Mouse (Mus musculus) testis, adult 2 months (tissue): ENCODE data around the gene Calu. TPM values are rescaled to one million over a fixed set of nuclear protein-coding genes. Genes with fewer than 3 reads are reported as not detected.

ENCODE experiments used
- H3K27ac ChIP-seq: fragments of 200-500 bp; 2 replicates; pipeline ENCODE4 v1.5.1; 2012; ENCODE audit warnings: low read depth, low read length; ENCODE audit not compliant: control insufficient read depth, insufficient read depth
- H3K27me3 ChIP-seq: fragments of 200-500 bp; 2 replicates; pipeline ENCODE4 v1.6.1; 2012; ENCODE audit warnings: mild to moderate bottlenecking, low read length, moderate library complexity; ENCODE audit not compliant: control insufficient read depth, insufficient read depth
- H3K36me3 ChIP-seq: fragments of 200-500 bp; 2 replicates; pipeline ENCODE4 v1.6.1; 2012; ENCODE audit warnings: mild to moderate bottlenecking, low read length; ENCODE audit not compliant: control insufficient read depth, insufficient read depth
- H3K4me1 ChIP-seq: fragments of 200-500 bp; 2 replicates; pipeline ENCODE4 v1.6.1; 2012; ENCODE audit warnings: low read length; ENCODE audit not compliant: control insufficient read depth, insufficient read depth
- H3K4me3 ChIP-seq: fragments of 200-500 bp; 2 replicates; pipeline ENCODE4 v1.5.1; 2012; ENCODE audit warnings: low read depth, mild to moderate bottlenecking, low read length, moderate library complexity, mixed read lengths; ENCODE audit not compliant: control insufficient read depth
- CTCF ChIP-seq: fragments of 200-500 bp; IDR thresholded peaks from 2 replicates; pipeline ENCODE4 v1.5.1; 2012; ENCODE audit warnings: low read depth, mild to moderate bottlenecking, inconsistent platforms, low read length, moderate library complexity; ENCODE audit not compliant: control insufficient read depth, insufficient read depth, insufficient replicate concordance
- POLR2A ChIP-seq: fragments of 200-500 bp; IDR thresholded peaks from 2 replicates; pipeline ENCODE4 v1.6.1; 2012; ENCODE audit warnings: low read depth, mild to moderate bottlenecking, inconsistent platforms, low read length, moderate library complexity; ENCODE audit not compliant: control insufficient read depth
- polyA plus RNA-seq: library from polyadenylated mRNA; depleted of rRNA; stranded (reverse); fragments of >200 nt; gene quantifications from 2 replicates; pipeline ENCODE4 v1.2.3, GENCODE M21; 2012; rRNA removed

The Calu gene
- polyA plus RNA-seq, 1 experiment = 13.5 TPM

DNA sequence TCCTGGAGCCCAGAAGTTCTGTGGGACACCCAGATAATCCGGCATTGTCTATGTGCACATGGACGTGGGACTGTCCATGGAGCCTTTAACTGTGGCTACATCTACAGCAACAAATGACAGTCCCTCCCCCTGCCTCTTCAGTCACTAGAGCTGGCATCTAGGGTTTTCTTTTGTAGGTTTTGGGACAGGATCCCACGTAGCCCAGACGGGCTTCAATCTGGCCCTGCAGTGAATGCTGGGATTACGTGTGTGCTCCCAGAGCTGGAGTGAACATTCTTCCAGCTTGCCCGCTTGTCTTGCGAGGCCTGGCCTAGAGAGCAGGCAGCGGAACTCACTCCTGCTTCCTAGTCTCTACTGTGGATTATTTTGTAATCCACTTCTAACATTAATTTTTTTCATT lies 77.2 kb downstream of the Calu start:
- H3K27me3 ChIP-seq = no peaks in the 10 kb centered on the region
- no peaks in the 10 kb centered on the region for H3K4me1 ChIP-seq
- H3K4me3 ChIP-seq = no peak overlapping the region
- H3K36me3 ChIP-seq = no peaks in the 10 kb centered on the region
- TF ChIP-seq POLR2A (no peak), CTCF (no peak)
- H3K27ac ChIP-seq = no peak overlapping the region

DNA sequence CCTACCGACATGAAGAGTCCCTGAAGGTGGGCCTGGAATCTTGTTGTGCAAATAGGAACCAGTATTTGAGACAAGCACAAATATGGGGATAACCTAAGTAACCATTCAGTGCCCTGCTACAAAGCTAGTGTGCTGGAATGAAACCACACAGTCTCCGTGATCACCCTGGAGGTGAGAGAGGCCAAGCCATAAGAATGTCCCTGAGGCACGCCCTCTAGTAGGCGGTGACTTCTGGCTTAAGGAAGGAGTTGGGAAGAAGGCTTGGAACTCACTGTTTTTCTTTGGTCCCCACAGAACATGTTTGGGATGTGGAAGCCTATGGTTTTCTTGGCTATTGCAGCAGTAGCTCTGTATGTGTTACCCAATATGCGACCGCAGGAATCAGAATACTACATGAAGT lies 78.5 kb downstream of the Calu start:
- Histone ChIP-seq H3K27me3 (no peaks in the 10 kb centered on the region), H3K4me1 (no peaks in the 10 kb centered on the region), H3K27ac (no peak overlapping the region), H3K36me3 (no peaks in the 10 kb centered on the region), H3K4me3 (no peak overlapping the region)
- TF ChIP-seq CTCF = no peak
- no peak for TF ChIP-seq POLR2A

Other genes starting within 250 kb of the Calu start
- gene Rbm28, start 183.1 kb upstream of the Calu start, polyA plus RNA-seq = 27.1 and 27.5 TPM in 2 replicates
- 0.48 and 0.57 TPM in 2 replicates for gene Prrt4, start 168.5 kb upstream of the Calu start, polyA plus RNA-seq
- 6.1 and 7.7 TPM in 2 replicates for gene Impdh1, start 131.7 kb upstream of the Calu start, polyA plus RNA-seq
- 54.0 and 56.2 TPM in 2 replicates for gene Hilpda, start 75.6 kb upstream of the Calu start, polyA plus RNA-seq
- gene Fam71f2, start 68.5 kb upstream of the Calu start, polyA plus RNA-seq = 1,251 and 1,390 TPM in 2 replicates
- 369 and 372 TPM in 2 replicates for gene Fam71f1, start 28.9 kb upstream of the Calu start, polyA plus RNA-seq
- gene Opn1sw, start 40.4 kb downstream of the Calu start, polyA plus RNA-seq = not detected in 2 replicates
- 927 and 1,013 TPM in 2 replicates for gene Ccdc136, start 48.2 kb downstream of the Calu start, polyA plus RNA-seq
- 2.6 and 3.4 TPM in 2 replicates for gene Flnc, start 85.2 kb downstream of the Calu start, polyA plus RNA-seq
- 454 and 457 TPM in 2 replicates for gene Atp6v1f, start 119.6 kb downstream of the Calu start, polyA plus RNA-seq
- gene Atp6v1fnb, start 123.4 kb downstream of the Calu start, polyA plus RNA-seq = 26.9 and 31.6 TPM in 2 replicates
- gene Kcp, start 159.9 kb downstream of the Calu start, polyA plus RNA-seq = 2.7 and 3.1 TPM in 2 replicates
- gene Irf5, start 178.6 kb downstream of the Calu start, polyA plus RNA-seq = 0.86 and 1.2 TPM in 2 replicates